Mouse (Mus musculus) cerebellum, adult 11 months (tissue): ENCODE measurements around the gene Lifr.

ENCODE experiments used
- DNase-seq: peaks from one replicate; pipeline ENCODE4 v3.0.0; 2022

Gene Lifr

DNA sequence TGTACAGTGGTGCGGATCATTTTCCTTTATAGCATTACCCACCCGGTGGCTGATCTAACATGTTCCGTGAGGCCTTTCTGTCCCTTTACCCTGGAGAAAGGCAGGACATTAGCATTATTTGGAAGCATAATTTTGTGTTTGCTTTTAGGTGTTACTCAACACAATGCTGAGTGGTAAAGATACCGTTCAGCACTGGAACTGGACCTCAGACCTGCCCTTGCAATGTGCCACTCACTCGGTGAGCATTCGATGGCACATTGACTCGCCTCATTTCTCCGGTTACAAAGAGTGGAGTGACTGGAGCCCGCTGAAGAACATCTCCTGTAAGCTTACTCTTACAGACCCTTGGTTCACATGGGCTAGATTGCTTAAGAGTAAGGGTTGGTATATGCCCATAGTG, 76.3 kb downstream of the Lifr start:
- DNase-seq, result no peak

DNA sequence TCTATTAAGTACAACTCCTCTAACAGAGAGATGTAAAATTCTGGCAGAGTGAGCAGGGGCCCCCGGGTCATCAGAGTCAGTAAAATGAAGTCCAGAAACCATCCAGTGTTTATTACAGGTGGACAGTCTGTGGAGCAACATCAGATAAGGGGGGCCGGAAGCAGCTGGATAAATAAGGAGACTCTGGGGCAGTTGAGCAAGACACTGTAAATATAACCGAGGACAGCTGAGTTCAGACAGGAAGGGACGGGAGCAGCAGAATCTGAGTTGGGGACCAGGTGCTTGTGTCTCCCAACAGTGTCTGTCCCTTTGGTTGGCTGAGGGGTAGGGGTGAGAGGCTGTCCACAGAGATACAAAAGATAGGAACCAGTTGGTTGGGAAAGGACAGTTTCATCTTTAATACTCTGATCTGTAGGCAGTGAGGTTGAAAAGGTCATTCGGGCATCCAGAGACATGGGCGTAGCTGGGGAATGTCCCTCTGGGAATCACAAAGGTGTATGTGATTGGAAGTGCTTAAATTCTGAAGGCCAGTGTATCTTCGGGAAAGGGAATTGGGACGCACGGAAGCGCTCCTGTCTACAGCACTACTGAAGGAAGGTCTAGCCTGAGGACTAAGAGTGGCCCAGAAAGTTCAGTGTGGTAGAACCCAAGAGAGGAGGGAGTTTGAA, 77.0 kb downstream of the Lifr start:
- no peak for DNase-seq

DNA sequence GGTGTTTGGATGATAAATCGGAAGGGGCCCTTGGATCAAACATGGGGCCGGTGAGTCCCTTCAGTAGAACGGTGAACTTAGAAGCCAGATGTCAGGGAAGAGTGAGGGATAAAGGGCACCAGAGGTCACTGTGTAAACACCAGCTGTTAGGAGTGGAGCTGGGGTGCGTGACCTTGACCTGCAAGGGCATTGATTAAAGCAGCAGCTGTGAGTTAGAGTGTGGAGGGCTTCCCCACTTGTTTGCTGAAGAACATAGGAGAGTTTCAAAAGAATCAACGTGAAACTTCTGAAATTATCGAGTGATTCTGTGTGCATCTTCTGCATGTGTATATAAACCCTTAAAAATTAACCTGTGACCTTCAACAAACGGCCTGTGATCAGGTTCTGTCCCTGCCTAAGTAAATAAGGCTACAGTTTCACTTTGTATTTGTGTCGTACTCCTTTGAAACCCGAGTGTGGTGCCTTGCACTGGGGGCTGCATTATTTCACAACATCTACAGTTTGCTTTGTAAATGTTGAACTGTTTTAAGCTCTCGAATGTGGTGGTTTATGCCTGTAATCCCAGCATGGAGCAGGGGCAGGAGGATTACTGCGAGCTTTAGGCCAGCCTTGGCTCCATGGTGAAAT, 77.6 kb downstream of the Lifr start:
- DNase-seq, result no peak

DNA sequence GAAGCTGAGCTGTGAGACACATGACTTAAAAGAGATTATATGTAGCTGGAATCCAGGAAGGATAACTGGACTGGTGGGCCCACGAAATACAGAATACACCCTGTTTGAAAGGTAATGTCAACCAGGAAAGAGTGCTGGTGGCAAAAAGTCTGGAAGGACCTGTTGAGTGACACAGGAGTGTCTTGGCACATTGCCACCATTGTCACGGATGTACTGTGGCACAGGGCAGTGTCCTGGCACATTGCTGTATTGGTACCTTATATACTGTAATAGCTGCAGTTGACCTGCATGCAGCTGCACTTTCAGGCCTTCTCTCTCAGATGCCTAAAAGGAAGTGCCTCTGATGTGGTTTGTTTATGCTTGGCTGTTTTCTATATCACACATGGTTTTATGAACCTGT, 82.5 kb downstream of the Lifr start:
- no peak for DNase-seq

DNA sequence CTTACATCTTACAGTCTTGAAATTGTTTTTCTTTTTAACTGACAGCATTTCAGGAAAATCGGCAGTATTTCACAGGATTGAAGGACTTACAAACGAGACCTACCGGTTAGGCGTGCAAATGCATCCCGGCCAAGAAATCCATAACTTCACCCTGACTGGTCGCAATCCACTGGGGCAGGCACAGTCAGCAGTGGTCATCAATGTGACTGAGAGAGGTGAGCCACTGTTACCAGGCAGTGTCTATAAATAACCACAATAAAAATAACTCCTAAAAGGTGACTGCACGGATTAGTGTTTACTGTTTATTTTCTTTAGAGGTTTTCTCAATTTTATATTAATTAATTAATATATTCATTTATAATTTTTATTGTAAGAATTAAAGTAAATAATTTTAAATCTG, 82.9 kb downstream of the Lifr start:
- DNase-seq, result no peak

DNA sequence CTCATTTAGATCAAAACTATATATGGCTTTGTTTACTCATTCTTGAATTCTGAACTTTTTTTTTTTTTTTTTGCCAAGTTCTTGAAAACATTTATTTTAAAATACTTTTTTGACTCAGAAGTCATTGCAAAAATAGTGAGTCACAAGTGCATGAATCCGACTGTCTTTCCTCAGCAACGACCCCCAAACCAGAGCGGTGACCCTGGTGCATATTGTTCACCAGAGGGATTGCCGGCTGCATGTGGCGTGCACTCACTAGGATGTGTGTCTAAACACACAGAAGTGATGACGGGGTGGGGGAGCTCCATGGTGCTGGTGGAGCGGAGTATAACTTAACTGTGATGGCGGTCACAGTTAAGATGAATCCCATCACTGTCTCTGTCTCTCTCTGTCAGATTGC, 83.4 kb downstream of the Lifr start:
- no peak for DNase-seq

DNA sequence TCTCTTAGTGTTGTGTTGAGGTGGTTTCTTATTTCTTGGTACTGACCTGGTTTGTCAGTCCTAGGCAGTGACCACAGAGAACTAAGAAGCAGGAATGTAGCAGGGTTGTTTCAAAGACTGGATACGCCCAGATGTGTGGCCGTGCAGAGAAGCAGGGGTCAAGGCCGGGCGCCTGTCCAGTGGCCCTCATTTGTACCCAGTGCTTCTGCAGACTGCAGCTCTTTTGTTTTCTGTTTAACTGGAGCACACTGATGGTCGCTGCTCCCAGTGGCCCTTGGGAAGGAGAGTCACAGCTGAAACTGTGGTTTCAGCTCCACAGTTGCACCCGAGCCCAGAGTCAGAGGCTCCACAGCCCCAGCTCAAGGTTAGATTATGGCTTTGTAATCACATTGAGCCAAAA, 90.2 kb downstream of the Lifr start:
- no peak for DNase-seq

DNA sequence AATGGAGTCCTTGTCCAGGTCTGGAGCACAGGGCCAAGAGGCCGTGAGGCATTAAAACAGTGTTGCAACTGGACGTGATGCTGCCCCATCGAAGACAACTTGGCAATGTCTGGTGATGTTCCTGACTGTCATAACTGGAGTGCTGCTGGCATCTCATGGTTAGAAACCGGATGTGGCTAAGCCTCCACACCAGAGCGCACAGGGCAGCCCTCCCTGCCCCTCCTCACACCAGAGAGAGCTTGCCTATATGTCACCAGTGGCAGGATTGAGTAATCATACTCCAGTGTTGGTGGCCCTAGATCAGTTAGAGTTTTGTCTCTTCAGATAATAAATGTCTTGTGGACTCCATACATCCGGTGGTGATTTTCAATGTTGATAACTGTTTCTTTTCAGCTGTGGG, 97.3 kb downstream of the Lifr start:
- no peak for DNase-seq

DNA sequence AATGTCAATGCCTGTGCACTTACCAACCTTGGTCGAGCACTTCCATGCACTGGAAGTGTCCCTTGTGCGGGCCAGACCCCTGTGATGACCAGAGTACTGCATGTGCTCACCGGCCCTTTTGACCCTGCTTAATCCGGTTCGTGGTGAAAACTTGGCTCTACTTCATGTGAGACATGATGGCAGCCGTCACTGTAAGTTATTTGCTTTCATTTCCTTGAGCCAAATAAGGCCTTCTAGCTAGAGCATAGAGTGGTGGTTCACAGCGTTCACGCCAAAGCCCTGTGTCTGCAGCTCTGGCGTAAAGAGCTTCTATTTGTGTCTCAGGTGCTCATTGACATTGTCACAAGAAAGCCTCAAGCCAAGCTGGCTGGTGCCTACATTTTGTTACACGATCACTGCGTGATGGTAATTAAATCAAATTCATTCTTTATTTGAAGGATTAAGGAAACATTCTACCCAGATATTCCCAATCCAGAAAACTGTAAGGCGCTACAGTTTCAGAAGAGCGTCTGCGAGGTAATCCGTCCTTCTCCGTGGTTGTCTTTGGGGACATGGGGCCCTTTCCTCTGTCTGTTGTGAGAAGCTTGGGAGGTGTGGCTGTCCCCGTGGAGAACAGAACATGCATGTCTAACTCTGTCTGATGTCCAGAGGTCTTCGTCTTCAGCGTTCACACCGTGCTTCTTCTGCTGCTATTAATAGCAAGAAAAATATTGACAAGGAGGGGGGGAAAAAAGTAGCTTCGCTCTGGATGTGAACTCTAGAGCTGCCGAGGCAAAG, 99.5 kb downstream of the Lifr start:
- no peak for DNase-seq

DNA sequence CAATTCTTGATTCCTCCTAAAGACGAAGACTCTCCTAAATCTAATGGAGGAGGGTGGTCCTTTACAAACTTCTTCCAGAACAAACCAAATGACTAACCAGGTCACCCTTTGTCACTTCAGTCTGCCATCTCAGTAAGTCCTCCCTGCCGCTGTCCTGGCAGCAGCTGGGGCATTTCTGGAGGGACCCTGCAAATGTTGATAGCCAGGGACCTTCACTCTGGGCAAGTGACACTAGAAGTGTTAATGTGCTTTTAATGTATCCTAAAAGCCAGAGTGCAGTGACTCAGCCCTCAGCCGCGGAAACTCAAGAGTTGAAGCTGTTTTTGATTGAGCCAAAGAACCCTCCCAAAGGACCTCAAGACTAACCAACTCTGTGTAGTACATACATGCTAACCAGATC, 100.7 kb downstream of the Lifr start:
- DNase-seq, result no peak

DNA sequence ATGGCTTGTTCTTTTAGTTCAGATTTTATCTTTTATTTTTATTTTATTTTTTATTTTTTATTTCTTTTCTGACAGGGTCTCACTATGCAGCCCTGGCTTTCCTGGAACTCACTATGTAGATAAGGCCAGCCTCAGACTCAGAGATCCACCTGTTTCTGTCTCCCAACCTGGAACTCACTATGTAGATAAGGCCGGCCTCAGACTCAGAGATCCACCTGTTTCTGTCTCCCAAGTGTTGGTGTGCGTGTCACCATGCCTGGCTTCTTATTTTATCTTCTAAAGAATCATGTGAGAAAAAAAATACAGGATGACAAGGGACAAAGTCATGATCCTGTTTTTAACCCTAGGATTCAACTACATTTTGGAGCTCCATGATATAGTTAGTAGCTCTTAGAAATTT, 102.2 kb downstream of the Lifr start:
- DNase-seq, result no peak

DNA sequence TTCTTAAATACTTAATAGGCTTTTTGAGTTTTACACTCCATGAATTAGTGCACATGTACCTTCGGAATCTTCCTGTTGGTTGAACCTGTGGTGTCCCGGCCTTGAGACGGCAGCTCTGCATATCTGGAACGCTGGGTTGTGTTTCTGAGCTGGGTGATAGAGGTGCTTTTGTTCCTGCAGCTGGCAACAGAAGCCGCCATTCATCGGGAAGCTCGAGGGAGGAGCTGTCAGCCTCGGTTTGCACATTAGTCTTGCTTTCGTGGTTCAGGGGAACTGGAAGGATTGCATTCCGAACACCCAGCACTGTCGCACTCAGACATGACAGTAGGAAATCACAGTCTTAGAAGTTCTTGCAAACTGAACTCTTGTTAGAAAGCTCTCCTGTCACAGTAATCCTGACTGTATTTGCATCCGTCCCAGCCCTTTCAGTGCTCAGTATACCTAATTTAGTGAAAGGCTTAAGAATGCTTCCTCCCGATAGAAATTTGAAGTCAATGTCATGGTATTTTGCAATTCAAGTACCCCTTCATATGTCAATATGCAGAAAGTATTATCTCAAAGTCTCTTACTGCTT, 103.8 kb downstream of the Lifr start:
- no peak for DNase-seq

DNA sequence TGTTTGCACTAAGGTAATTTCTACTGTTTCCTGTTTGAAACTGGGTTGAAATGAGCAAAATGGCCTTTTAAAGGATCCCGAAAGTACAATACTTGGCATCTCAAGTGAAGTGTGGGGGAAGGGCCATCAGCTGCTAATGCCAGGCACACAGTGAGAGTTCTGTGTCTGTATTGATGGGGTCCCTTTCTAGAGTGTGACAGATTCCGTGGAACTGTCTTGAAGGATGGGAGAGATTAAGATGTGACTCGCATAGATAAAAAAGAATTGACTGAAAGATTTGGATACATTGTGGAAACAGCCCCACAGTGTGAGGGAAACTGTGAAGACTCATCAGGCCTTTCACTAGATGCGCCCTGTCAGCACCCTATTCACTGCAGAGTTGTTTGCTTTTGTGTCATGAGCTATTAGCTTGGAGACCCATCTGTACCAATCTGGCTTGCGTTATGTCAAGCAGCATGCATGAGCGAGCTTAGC, 104.4 kb downstream of the Lifr start:
- no peak for DNase-seq

DNA sequence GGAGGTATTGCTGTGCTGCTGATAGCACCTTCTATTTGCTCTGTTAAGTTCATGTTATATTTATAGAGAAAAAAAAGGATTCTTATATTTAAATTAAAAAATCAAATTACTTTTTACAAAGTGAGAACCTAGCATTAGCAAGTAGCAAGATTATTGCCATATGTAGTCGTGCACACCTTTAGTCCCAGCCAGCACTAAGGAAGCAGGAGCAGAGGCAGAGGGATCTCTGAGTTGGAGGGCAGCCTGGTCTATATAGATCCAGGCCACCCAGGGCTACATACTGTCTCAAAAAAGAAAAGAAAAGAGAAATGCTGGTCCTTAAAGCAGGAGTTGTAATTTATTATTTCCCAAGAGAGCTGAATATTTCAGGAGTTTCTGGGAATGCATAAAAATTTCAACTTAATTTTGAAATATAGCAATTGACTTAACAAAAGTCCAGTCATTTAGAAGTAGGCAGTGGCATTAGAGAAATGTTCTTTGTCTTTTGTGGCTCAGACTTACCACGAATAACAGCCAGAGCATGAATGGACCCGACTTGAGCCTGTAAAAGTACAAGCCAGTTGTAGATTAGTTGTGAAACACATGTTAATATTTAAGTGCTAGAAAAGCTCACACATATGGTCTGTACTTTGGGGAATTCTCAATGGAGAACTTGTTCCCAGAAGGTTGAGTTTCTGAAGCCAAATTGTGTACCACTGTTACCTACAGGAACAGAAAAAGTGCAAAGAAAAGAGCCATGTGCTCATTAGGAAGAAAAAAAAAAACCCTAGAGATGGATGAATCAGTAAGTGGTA, 107.4 kb downstream of the Lifr start:
- DNase-seq, result no peak

DNA sequence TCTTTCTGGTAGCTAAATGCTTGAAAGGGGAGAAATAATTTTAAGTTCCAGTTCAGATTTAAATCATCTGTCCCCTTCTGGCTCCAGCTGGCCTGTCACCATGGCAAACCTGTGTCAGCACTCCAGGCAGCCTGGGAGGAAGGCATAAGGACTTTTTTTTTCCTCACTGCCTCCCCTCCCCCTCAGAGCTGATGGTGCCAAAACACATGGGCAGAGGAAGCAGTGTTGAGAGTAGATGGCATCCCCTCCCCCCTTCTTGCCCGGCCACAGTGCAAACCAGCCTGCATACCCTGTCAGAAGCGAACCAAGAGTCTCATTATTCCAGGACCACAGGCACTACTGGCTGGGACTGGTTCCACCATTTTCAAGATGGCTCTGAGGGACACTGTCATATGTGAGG, 108.4 kb downstream of the Lifr start:
- DNase-seq, result no peak

DNA sequence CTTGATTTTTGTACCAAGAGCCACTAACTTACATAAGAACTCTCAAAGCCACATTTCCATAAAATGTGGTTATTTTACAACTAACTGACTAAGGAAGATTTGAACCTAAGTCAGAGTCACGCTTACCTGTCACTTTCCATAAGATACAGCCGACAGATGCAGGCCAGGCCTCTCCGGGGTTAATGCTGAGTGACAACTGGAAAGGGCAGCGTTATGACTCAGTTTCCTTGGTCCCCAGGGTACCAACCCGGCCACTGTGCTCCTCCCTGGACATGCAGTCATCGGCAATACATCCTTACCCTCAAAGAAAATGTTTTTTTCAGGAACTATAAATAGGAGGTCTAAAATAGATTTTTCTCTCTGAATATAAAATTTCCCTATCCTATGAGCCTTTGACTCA, 109.9 kb downstream of the Lifr start:
- DNase-seq, result no peak

DNA sequence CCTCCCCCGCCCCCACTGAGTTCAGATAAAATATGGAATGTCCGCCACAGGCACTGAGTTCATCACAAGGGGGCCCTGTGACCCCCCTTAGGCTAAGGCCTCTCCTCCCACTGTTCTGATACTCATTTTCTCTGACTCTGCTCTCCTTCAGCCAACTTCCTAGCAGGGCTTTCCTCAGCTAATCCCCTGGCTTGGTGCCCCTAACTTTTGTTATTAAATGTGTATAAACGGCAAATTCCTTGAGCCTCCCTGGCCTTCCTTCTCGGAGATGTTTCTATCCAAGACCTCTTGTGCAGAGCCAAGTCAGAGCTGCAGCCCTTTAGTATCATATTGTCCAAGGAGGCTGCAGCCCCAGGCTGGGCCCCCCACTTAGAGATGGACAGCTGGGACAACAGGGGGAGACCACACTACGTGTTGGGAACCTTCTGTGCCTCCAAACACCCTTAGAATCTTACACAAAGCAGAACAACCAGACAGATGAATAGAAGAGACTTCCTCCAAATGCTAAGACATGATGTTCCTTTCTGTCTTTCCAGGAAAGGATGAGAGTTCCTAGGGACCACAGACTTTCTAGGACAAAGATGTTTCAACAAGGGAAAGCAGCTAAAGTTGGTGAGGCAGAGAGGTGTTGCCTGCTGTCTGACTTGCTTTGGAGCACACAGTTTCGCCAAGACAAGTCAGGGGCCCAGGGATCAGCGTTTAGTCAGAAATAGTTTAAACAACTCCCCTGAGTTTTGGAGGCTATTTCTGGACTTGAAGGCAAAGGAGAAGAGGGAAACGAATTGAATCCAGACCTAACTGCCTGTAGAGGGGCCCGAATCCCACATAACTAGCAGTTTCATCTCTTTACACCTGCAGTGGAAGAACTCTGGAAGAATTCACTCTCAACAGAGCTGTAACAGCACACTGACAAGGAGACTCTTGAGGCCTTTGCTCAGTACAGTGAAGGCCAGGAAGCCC, 111.3 kb downstream of the Lifr start:
- DNase-seq, result no peak

DNA sequence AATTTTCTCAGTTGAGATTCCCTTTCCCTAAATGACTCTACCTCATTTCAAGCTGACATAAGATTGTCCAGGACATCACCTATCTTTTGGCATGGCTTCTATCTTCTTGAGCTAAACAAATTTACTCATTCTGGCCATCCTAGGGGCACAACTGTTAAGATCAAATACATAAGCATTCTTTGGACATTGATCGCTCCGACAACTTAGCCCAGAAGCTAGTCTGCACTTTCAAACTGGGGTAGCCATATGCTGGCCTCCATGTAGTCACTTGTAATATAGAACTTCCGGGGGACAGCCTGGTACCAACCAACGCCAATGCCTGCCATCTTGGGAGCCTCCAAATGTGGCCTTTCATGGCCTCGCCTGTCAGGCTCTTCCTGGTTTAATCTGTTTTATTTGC, 112.6 kb downstream of the Lifr start:
- no peak for DNase-seq

DNA sequence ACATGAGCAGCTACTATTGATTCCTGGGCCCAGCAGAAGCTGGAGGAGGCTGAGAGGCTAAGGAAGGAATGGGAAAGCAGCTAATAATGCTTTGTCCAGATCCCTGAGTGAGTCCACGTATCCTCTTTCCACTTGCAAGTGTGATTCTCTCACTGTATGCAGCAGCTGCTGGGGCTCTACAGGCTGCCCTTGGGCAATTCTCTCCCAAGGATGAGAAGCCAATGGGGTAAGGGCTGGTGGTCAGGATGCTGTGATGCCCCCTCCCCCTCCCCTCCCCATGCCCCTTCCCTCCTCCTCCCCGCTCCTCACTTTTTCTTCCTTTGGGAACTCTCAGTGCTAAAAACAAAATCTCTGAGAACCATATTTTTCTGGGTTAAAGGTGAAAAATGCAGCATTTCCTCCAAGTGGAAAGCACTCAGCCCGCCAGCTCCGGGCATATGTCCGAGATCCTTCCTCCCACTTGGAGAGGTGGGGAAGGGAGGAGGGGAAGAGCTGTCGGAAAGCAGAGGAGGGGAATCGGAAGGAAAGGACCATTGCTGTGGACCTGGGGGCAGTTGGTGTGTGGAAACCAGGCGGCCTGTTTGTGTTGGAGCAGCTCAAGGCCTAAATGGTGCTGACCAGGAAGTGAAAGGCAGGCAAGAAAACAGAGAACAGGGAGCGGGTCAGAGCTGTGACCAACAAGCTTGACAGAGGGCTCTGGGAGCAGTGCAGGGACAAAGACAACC, 113.4 kb downstream of the Lifr start:
- no peak for DNase-seq

DNA sequence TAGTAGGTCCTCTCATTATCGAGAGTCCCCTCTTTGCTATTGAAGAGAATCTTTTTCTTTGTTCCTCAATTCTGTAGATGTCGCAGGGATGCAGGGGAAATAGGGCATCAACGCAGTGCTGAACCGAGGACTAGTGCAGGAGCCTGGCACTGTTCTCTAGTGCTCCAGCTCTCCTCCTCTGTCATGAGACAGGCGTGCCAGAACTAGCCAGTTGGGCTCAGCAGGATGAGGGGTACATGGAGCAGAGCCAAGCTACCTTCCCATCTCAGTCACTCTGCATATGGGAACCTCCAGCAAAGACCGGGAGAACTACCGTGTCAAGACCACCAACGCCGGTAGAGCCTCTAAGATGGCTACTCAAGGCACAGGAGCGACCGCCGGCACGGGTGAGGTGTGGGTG, 114.5 kb downstream of the Lifr start:
- DNase-seq, result no peak

DNA sequence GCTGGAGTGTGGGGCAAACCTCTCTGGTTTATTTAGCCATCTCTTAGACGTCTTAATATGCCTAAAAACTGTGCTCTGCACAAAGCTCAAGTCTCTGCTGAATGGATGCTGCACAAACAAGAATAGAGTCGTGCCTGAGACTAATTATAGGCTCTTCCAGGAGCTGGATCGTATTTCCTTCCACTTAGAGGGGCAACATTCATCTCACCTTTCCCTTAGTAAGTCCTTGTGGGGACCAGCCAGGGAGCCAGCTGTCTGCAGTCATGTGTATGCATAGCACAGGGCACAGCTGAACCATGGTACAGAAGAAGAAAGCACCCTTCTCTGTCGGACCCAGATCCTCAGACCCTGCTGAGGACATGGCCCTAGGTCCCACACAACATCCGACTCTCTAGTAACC, 115.7 kb downstream of the Lifr start:
- DNase-seq, result no peak
